Mouse (Mus musculus) erythroblast, embryonic 14.5 days (primary cell): ENCODE measurements around the gene Cbr4.

Experiments used
- GATA1 ChIP-seq: IDR thresholded peaks from 2 replicates; pipeline ENCODE4 v1.6.1; 2012; ENCODE audit warnings: low read length, inconsistent platforms, mixed read lengths
- TAL1 ChIP-seq: IDR thresholded peaks from 3 replicates; pipeline ENCODE4 v1.6.1; 2012; ENCODE audit warnings: low read length, inconsistent platforms, mixed read lengths

DNA sequence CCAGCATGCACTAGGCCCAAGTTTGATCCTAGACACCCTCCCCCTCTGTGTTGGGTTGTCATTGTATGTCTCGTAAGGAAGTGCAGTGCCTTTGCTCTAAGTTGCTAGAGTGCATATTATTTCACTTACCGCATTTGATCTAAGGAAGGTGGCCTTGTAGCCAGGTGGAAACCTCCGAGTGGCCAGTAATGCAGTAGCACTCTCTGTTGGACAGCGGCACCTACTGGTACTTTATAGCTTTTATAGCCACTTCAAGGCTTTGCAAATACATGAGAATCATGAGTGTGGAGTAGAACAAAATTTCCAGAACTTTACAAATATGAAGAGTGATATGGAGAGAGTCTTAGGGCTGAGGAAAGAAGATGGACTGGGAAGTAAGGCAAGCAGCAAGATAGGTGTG, 11.5 kb downstream of the Cbr4 start:
- TF ChIP-seq GATA1 = no peak
- no peak for TF ChIP-seq TAL1
